Mouse (Mus musculus) kidney, postnatal 0 days (tissue): ENCODE measurements around the gene H2al1i. TPM values are rescaled to one million over a fixed set of nuclear protein-coding genes. Genes with fewer than 3 reads are reported as not detected.

Experiments used
- ATAC-seq: fragments of 200-750 bp; cut with Nextera tagmentation; replicated peaks from 2 replicates; pipeline ENCODE4 v1.8.0; 2017; ENCODE audit warnings: low read depth, moderate number of reproducible peaks, moderate TSS enrichment, moderate library complexity; ENCODE audit not compliant: low FRiP score
- DNase-seq: peaks from one replicate; pipeline ENCODE4 v3.0.0-alpha.2; 2016; ENCODE audit warnings: low spot score
- H3K27ac ChIP-seq: fragments of 300-500 bp; sonication (generic); 2 replicates; pipeline ENCODE4 v1.5.1; 2014; ENCODE audit warnings: mild to moderate bottlenecking
- H3K27me3 ChIP-seq: fragments of 300-500 bp; sonication (generic); 2 replicates; pipeline ENCODE4 v1.6.1; 2014; ENCODE audit warnings: low read length, mixed read lengths; ENCODE audit not compliant: insufficient read depth
- H3K36me3 ChIP-seq: fragments of 300-500 bp; sonication (generic); 2 replicates; pipeline ENCODE4 v1.6.1; 2014; ENCODE audit warnings: low read length, mixed read lengths; ENCODE audit not compliant: insufficient read depth
- H3K4me1 ChIP-seq: fragments of 300-500 bp; sonication (generic); replicated peaks from 2 replicates; pipeline ENCODE4 v1.6.1; 2014; ENCODE audit warnings: antibody characterized with exemption, low read length, mixed read lengths; ENCODE audit not compliant: insufficient read depth
- H3K4me2 ChIP-seq: fragments of 300-500 bp; sonication (generic); 2 replicates; pipeline ENCODE4 v1.6.1; 2014; ENCODE audit warnings: mild to moderate bottlenecking, low read length, moderate library complexity, mixed read lengths
- H3K4me3 ChIP-seq: fragments of 300-500 bp; sonication (generic); replicated peaks from 2 replicates; pipeline ENCODE4 v1.5.1; 2014; ENCODE audit warnings: low read depth, low read length
- H3K9ac ChIP-seq: fragments of 300-500 bp; sonication (generic); 2 replicates; pipeline ENCODE4 v1.6.1; 2014; ENCODE audit warnings: low read depth, low read length
- H3K9me3 ChIP-seq: fragments of 300-500 bp; sonication (generic); replicated peaks from 2 replicates; pipeline ENCODE4 v1.6.1; 2016; ENCODE audit warnings: low read length, inconsistent platforms, mixed read lengths
- CTCF ChIP-seq: IDR thresholded peaks from 2 replicates; pipeline ENCODE4 v1.5.1; 2016; ENCODE audit warnings: antibody characterized with exemption, low read depth, mild to moderate bottlenecking, moderate library complexity
- WGBS: fragments of 180-500 bp; shearing (Covaris S2); extraction: QIAGEN DNeasy Blood & Tissue Kit; methylation state at CpG from one replicate; pipeline ENCODE4 v1.1.7; 2014; 5-methylcytosine and 5-hydroxymethylcytosine counted together
- polyA plus RNA-seq: library from polyadenylated mRNA; unstranded; fragments of >200 nt; fragmentation: Nextera tagmentation; extraction: Ambion mirVana; gene quantifications from 2 replicates; pipeline ENCODE4 v1.2.1, GENCODE M21; 2015

The H2al1i gene
- polyA plus RNA-seq, 1 experiment from 2014 or later, result not detected

GRCm38 (mm10) chrX:11360823-11361222 lies 36.4 kb downstream of the H2al1i start:
- WGBS, result 82% methylated on average over 6 of the region's 6 CpGs
- no peak overlapping the region for H3K4me3 ChIP-seq
- H3K4me2 ChIP-seq, result no peak overlapping the region
- ATAC-seq (no peak), DNase-seq (no peak)
- no peaks in the 10 kb centered on the region for H3K4me1 ChIP-seq
- H3K9ac ChIP-seq, result no peak overlapping the region
- no peaks in the 10 kb centered on the region for H3K36me3 ChIP-seq
- no peak for TF ChIP-seq CTCF
- no peaks in the 10 kb centered on the region for H3K9me3 ChIP-seq
- H3K27ac ChIP-seq, result no peak overlapping the region
- no peaks in the 10 kb centered on the region for H3K27me3 ChIP-seq

- Histone ChIP-seq H3K9ac (no peak overlapping the region), H3K4me1 (no peaks in the 10 kb centered on the region), H3K27ac (no peak overlapping the region), H3K9me3 (no peaks in the 10 kb centered on the region), H3K4me3 (no peak overlapping the region), H3K27me3 (no peaks in the 10 kb centered on the region), H3K36me3 (no peaks in the 10 kb centered on the region), H3K4me2 (no peak overlapping the region)
- ATAC-seq (no peak), DNase-seq (no peak)
- WGBS, result 81% methylated on average over 2 of the region's 2 CpGs
- no peak for TF ChIP-seq CTCF
Observed at GRCm38 (mm10) chrX:11361261-11361660, 36.8 kb downstream of the H2al1i start.

- no peaks in the 10 kb centered on the region for H3K4me1 ChIP-seq
- H3K4me3 ChIP-seq, result no peak overlapping the region
- H3K27ac ChIP-seq, result no peak overlapping the region
- no peaks in the 10 kb centered on the region for H3K27me3 ChIP-seq
- no peaks in the 10 kb centered on the region for H3K36me3 ChIP-seq
- no peaks in the 10 kb centered on the region for H3K9me3 ChIP-seq
- H3K4me2 ChIP-seq, result no peak overlapping the region
- TF ChIP-seq CTCF, result no peak
- DNase-seq (no peak), ATAC-seq (no peak)
- 63% methylated on average over 6 of the region's 6 CpGs for WGBS
- H3K9ac ChIP-seq, result no peak overlapping the region
Observed at GRCm38 (mm10) chrX:11363890-11364289, 39.4 kb downstream of the H2al1i start.

GRCm38 (mm10) chrX:11365151-11365550 lies 40.7 kb downstream of the H2al1i start:
- no peak for TF ChIP-seq CTCF
- Histone ChIP-seq H3K9me3 (no peaks in the 10 kb centered on the region), H3K27ac (no peak overlapping the region), H3K4me1 (no peaks in the 10 kb centered on the region), H3K27me3 (no peaks in the 10 kb centered on the region), H3K4me3 (no peak overlapping the region), H3K4me2 (no peak overlapping the region), H3K9ac (no peak overlapping the region), H3K36me3 (no peaks in the 10 kb centered on the region)
- ATAC-seq, result no peak
- no peak for DNase-seq
- 67% methylated on average over 12 of the region's 12 CpGs for WGBS

Other genes with a start within 250 kb of the H2al1i start
- not detected in 2 replicates for gene H2al1a, start 25.4 kb upstream of the H2al1i start, polyA plus RNA-seq
- not detected in 2 replicates for gene H2al1b, start 22.2 kb upstream of the H2al1i start, polyA plus RNA-seq
- not detected in 2 replicates for gene H2al1c, start 19.0 kb upstream of the H2al1i start, polyA plus RNA-seq
- not detected in 2 replicates for gene H2al1d, start 15.8 kb upstream of the H2al1i start, polyA plus RNA-seq
- not detected in 2 replicates for gene H2al1e, start 12.7 kb upstream of the H2al1i start, polyA plus RNA-seq
- not detected in 2 replicates for gene H2al1f, start 9.5 kb upstream of the H2al1i start, polyA plus RNA-seq
- not detected in 2 replicates for gene H2al1g, start 6.4 kb upstream of the H2al1i start, polyA plus RNA-seq
- gene H2al1h, start 3.2 kb upstream of the H2al1i start, polyA plus RNA-seq, result not detected in 2 replicates
- not detected in 2 replicates for gene H2al1j, start 3.2 kb downstream of the H2al1i start, polyA plus RNA-seq